Mouse (Mus musculus) ovary, postnatal 36 days (tissue): ENCODE measurements around the gene Slc30a6.
"Not testable (repeated sequence)": the region's sequence is repeated elsewhere in the genome, so short reads cannot be mapped to it uniquely, and the experiment has no call there.

Source experiments
- DNase-seq: peaks from one replicate; pipeline ENCODE4 v3.0.0; 2022; ENCODE audit warnings: low spot score, mixed read lengths

Gene Slc30a6

GRCm38 (mm10) chr17:74449776-74450175, 54.4 kb downstream of the Slc30a6 start:
- DNase-seq, result no peak

GRCm38 (mm10) chr17:74453928-74454327, 58.5 kb downstream of the Slc30a6 start:
- no peak for DNase-seq

GRCm38 (mm10) chr17:74454660-74455059, 59.3 kb downstream of the Slc30a6 start:
- no peak for DNase-seq

- no peak for DNase-seq
These were observed 60.0 kb downstream of the Slc30a6 start for GRCm38 (mm10) chr17:74455426-74455825.

- DNase-seq, result no peak
These were observed 61.4 kb downstream of the Slc30a6 start for GRCm38 (mm10) chr17:74456825-74457224.

GRCm38 (mm10) chr17:74457972-74458677, 62.7 kb downstream of the Slc30a6 start:
- DNase-seq, result no peak

- no peak for DNase-seq
These were observed 63.5 kb downstream of the Slc30a6 start, which contains the start of gene Nlrc4 for GRCm38 (mm10) chr17:74458711-74459408. Gene Nlrc4, minus strand, starts transcription at chr17:74459142.

GRCm38 (mm10) chr17:74463510-74463909, 68.1 kb downstream of the Slc30a6 start:
- no peak for DNase-seq

GRCm38 (mm10) chr17:74467981-74468380, 72.6 kb downstream of the Slc30a6 start:
- not testable (repeated sequence) for DNase-seq

- DNase-seq, result not testable (repeated sequence)
These were observed 74.7 kb downstream of the Slc30a6 start for GRCm38 (mm10) chr17:74470133-74470532.
